8 mouse cellular contexts compared by ENCODE assay signal in the genomic region with DNA sequence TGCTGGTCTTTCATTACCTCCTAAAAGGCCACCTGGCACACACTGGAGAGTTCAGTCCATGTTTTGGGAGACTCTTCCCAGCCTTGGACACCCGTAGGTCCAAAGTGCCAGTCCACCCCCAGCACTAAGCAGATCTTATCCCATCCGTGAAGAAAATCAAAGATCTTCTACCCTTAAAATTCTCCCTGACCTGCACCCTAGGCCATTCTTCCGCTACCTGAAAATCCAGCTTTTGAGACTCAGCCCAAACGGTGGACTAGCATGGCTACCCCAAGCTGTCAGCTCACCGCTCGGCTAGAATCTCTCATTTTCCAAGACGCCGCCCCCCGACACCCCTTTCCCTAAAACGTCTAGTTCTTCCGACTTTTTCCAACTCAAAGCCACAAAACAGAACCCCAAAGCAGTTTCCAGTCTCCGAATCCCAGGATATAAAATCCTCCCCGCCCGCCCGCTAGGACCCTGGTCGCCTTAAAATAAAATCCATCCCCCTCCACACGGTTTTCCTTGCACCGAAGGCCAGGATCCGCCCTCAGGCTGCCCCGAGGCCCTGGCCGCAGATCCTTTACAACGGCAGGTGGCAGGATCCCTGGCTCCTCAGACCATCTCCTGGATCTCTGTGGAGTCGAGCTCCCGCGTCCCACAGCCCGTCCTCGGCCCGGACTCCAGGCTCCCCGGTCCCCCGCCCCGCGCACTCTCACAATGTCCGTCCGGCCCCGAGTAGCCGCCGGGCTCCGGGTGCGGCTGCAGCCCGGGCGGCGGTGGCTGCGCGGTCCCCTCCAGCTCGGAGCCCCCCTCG. TPM values are rescaled to one million over a fixed set of nuclear protein-coding genes. Genes with fewer than 3 reads are reported as not detected.
A peak's percentile ranks its signal among the peaks of the same experiment; 100 is the strongest.
DNase-seq lines count a peak whose midpoint lies in the region; ATAC-seq and TF ChIP-seq lines count a peak whose summit lies in the region.

No protein-coding gene starts in this region.

- peak overlapping the region; percentile 99 for H3K9ac ChIP-seq in embryonic facial prominence, embryonic 14.5 days (ENCODE audit: low read depth, low read length)
- H3K9ac ChIP-seq in intestine, postnatal 0 days (ENCODE audit: low read depth, low read length) = peak overlapping the region; percentile 100

- WGBS in embryonic facial prominence, embryonic 14.5 days = under 1% methylated on average over 45 of the region's 46 CpGs
- under 1% methylated on average over 46 of the region's 46 CpGs for WGBS in intestine, postnatal 0 days

- peaks cover 52% of the 10 kb centered on the region for H3K4me1 ChIP-seq in megakaryocyte, embryonic 14.5 days
- H3K4me1 ChIP-seq in embryonic facial prominence, embryonic 14.5 days (ENCODE audit: control insufficient read depth, insufficient read depth, low read length) = peaks cover 13% of the 10 kb centered on the region
- peaks cover 9% of the 10 kb centered on the region; the same call in 1 of the 2 replicates for H3K4me1 ChIP-seq in intestine, postnatal 0 days (replicated peaks; ENCODE audit: control insufficient read depth, insufficient read depth, low read length)

- DNase-seq in adrenal gland, postnatal 36 days = peak; percentile 47 to 70
- peak; percentile 28 for DNase-seq in embryonic facial prominence, embryonic 14.5 days (ENCODE audit: low spot score)
- DNase-seq in lung, postnatal 25 days (ENCODE audit: low spot score) = peak; percentile 27
- DNase-seq in testis, postnatal 10 days (ENCODE audit: low spot score) = peak; percentile 80

- peak overlapping the region; percentile 93 for H3K4me3 ChIP-seq in megakaryocyte, embryonic 14.5 days (replicated peaks)
- peak overlapping the region; percentile 89 for H3K4me3 ChIP-seq in embryonic facial prominence, embryonic 14.5 days (ENCODE audit: low read depth, low read length)
- H3K4me3 ChIP-seq in intestine, postnatal 0 days (ENCODE audit: low read depth, low read length) = peak overlapping the region; percentile 99

- peak overlapping the region; percentile 81 for H3K4me2 ChIP-seq in embryonic facial prominence, embryonic 14.5 days (ENCODE audit: low read depth, low read length)
- peak overlapping the region; percentile 76 for H3K4me2 ChIP-seq in intestine, postnatal 0 days (replicated peaks; ENCODE audit: low read depth)

- peaks cover 7% of the 10 kb centered on the region for H3K27me3 ChIP-seq in megakaryocyte, embryonic 14.5 days (replicated peaks)
- H3K27me3 ChIP-seq in embryonic facial prominence, embryonic 14.5 days (replicated peaks; ENCODE audit: control insufficient read depth, insufficient read depth, low read length) = no peaks in the 10 kb centered on the region
- H3K27me3 ChIP-seq in intestine, postnatal 0 days (replicated peaks; ENCODE audit: control insufficient read depth, insufficient read depth, low read length) = no peaks in the 10 kb centered on the region

- H3K27ac ChIP-seq in embryonic facial prominence, embryonic 14.5 days (replicated peaks; ENCODE audit: low read depth, low read length) = peak overlapping the region; percentile 98
- H3K27ac ChIP-seq in intestine, postnatal 0 days (ENCODE audit: low read depth, low read length) = peak overlapping the region; percentile 99

- H3K36me3 ChIP-seq in megakaryocyte, embryonic 14.5 days (replicated peaks; ENCODE audit: low read length) = peaks cover 40% of the 10 kb centered on the region
- H3K36me3 ChIP-seq in embryonic facial prominence, embryonic 14.5 days (ENCODE audit: control insufficient read depth, insufficient read depth, low read length) = peaks cover 38% of the 10 kb centered on the region
- peaks cover 24% of the 10 kb centered on the region for H3K36me3 ChIP-seq in intestine, postnatal 0 days (ENCODE audit: control insufficient read depth, insufficient read depth)

- no peaks in the 10 kb centered on the region for H3K9me3 ChIP-seq in megakaryocyte, embryonic 14.5 days
- no peaks in the 10 kb centered on the region for H3K9me3 ChIP-seq in embryonic facial prominence, embryonic 14.5 days (ENCODE audit: control insufficient read depth, low read length)
- H3K9me3 ChIP-seq in intestine, postnatal 0 days (ENCODE audit: control insufficient read depth) = no peaks in the 10 kb centered on the region

- no peak for TF ChIP-seq CTCF in intestine, postnatal 0 days (IDR thresholded peaks at IDR 0.05; ENCODE audit: low read depth)

- ATAC-seq in megakaryocyte, adult 5-6 weeks (ENCODE audit: poor library complexity, severe bottlenecking) = no peak
- no peak for ATAC-seq in embryonic facial prominence, embryonic 14.5 days (ENCODE audit: low read depth)
- ATAC-seq in intestine, postnatal 0 days = peak; percentile 4
- no peak for ATAC-seq in erythroid progenitor cell, adult 5-6 weeks (replicated peaks; ENCODE audit: low FRiP score, poor library complexity, severe bottlenecking)

RNA-seq across cellular contexts. Expression of a gene that starts 0.7 kb away (rescaled TPM):
- 168 and 350 TPM in 2 replicates for polyA plus RNA-seq in megakaryocyte, embryonic 14.5 days (2012; ENCODE audit: insufficient read depth, low replicate concordance)
- 134 and 143 TPM in 2 replicates for total RNA-seq in megakaryocyte, adult 5-6 weeks (2015)
- 121 and 148 TPM in 2 replicates for total RNA-seq in megakaryocyte, adult 5-6 weeks (2017)
- 100 to 1,000 TPM; 102 to 113 TPM for total RNA-seq in adrenal gland, postnatal 36 days (2021)
- 65.9 and 71.9 TPM in 2 replicates for polyA plus RNA-seq in embryonic facial prominence, embryonic 14.5 days (2014; fragmentation: Nextera tagmentation; extraction: Ambion mirVana)
- polyA plus RNA-seq in intestine, postnatal 0 days (2015; fragmentation: Nextera tagmentation; extraction: Ambion mirVana) = 32.1 TPM in 2 replicates
- 186 and 195 TPM in 2 replicates for total RNA-seq in erythroid progenitor cell, adult 5-6 weeks (2015; ENCODE audit: low replicate concordance)
- 179 and 256 TPM in 2 replicates for total RNA-seq in erythroid progenitor cell, adult 5-6 weeks (2017; ENCODE audit: low replicate concordance)

RNA-seq across cellular contexts. Expression of a gene that starts 34.7 kb away (rescaled TPM):
- polyA plus RNA-seq in megakaryocyte, embryonic 14.5 days (2012; ENCODE audit: insufficient read depth, low replicate concordance) = 7.4 and 18.0 TPM in 2 replicates
- 7.7 and 8.0 TPM in 2 replicates for total RNA-seq in megakaryocyte, adult 5-6 weeks (2015)
- total RNA-seq in megakaryocyte, adult 5-6 weeks (2017) = 5.7 and 7.6 TPM in 2 replicates
- total RNA-seq in adrenal gland, postnatal 36 days (2021) = 10 to 100 TPM; 50.7 to 63.4 TPM
- 114 and 116 TPM in 2 replicates for polyA plus RNA-seq in embryonic facial prominence, embryonic 14.5 days (2014; fragmentation: Nextera tagmentation; extraction: Ambion mirVana)
- 52.1 and 58.8 TPM in 2 replicates for polyA plus RNA-seq in intestine, postnatal 0 days (2015; fragmentation: Nextera tagmentation; extraction: Ambion mirVana)
- total RNA-seq in erythroid progenitor cell, adult 5-6 weeks (2015; ENCODE audit: low replicate concordance) = 51.9 and 61.6 TPM in 2 replicates
- 27.2 and 58.7 TPM in 2 replicates for total RNA-seq in erythroid progenitor cell, adult 5-6 weeks (2017; ENCODE audit: low replicate concordance)

RNA-seq across cellular contexts. Expression of a gene that starts 35.0 kb away (rescaled TPM):
- polyA plus RNA-seq in megakaryocyte, embryonic 14.5 days (2012; ENCODE audit: insufficient read depth, low replicate concordance) = 30.5 and 39.5 TPM in 2 replicates
- total RNA-seq in megakaryocyte, adult 5-6 weeks (2015) = 30.5 and 30.9 TPM in 2 replicates
- total RNA-seq in megakaryocyte, adult 5-6 weeks (2017) = 18.3 and 22.9 TPM in 2 replicates
- 10 to 100 TPM; 45.9 to 49.0 TPM for total RNA-seq in adrenal gland, postnatal 36 days (2021)
- polyA plus RNA-seq in embryonic facial prominence, embryonic 14.5 days (2014; fragmentation: Nextera tagmentation; extraction: Ambion mirVana) = 25.1 and 28.0 TPM in 2 replicates
- 15.9 and 16.5 TPM in 2 replicates for polyA plus RNA-seq in intestine, postnatal 0 days (2015; fragmentation: Nextera tagmentation; extraction: Ambion mirVana)
- 28.1 and 29.9 TPM in 2 replicates for total RNA-seq in erythroid progenitor cell, adult 5-6 weeks (2015; ENCODE audit: low replicate concordance)
- 13.9 and 34.8 TPM in 2 replicates for total RNA-seq in erythroid progenitor cell, adult 5-6 weeks (2017; ENCODE audit: low replicate concordance)

Comparison
In these comparisons a context has a peak if more than half of its experiments do, and no peak if none do; other contexts are left out.
1. DNase-seq: peak in every context shown above with its lines; median percentile 80 in testis, postnatal 10 days; 58 in adrenal gland, postnatal 36 days; 28 in embryonic facial prominence, embryonic 14.5 days; 27 in lung, postnatal 25 days.